Mouse (Mus musculus) limb, embryonic 11.5 days (tissue): ENCODE measurements around the gene Gm10570. TPM values are rescaled to one million over a fixed set of nuclear protein-coding genes. Genes with fewer than 3 reads are reported as not detected.

Experiments
- ATAC-seq: fragments of 200-750 bp; cut with Nextera tagmentation; 2 replicates; pipeline ENCODE4 v1.8.0; 2017; ENCODE audit warnings: low read depth; ENCODE audit not compliant: insufficient number of reproducible peaks, low FRiP score, low TSS enrichment
- DNase-seq: peaks from one replicate; pipeline ENCODE4 v3.0.0-alpha.2; 2015; ENCODE audit warnings: low spot score
- H3K27ac ChIP-seq: fragments of 300-500 bp; sonication (generic); replicated peaks from 2 replicates; pipeline ENCODE4 v1.5.1; 2014; ENCODE audit warnings: low read depth, mild to moderate bottlenecking, low read length
- H3K27me3 ChIP-seq: fragments of 300-500 bp; sonication (generic); 2 replicates; pipeline ENCODE4 v1.6.1; 2014; ENCODE audit warnings: mild to moderate bottlenecking, low read length, mixed read lengths; ENCODE audit not compliant: control insufficient read depth, insufficient read depth
- H3K36me3 ChIP-seq: fragments of 300-500 bp; sonication (generic); 2 replicates; pipeline ENCODE4 v1.6.1; 2014; ENCODE audit warnings: mild to moderate bottlenecking, low read length, moderate library complexity, mixed read lengths; ENCODE audit not compliant: control insufficient read depth, insufficient read depth
- H3K4me1 ChIP-seq: fragments of 300-500 bp; sonication (generic); 2 replicates; pipeline ENCODE4 v1.6.1; 2014; ENCODE audit warnings: low read length, mixed read lengths; ENCODE audit not compliant: control insufficient read depth, insufficient read depth
- H3K4me2 ChIP-seq: fragments of 300-500 bp; sonication (generic); 2 replicates; pipeline ENCODE4 v1.6.1; 2014; ENCODE audit warnings: low read depth, mild to moderate bottlenecking, moderate library complexity; ENCODE audit not compliant: severe bottlenecking
- H3K4me3 ChIP-seq: fragments of 300-500 bp; sonication (generic); 2 replicates; pipeline ENCODE4 v1.5.1; 2014; ENCODE audit warnings: low read depth, low read length
- H3K9ac ChIP-seq: fragments of 300-500 bp; sonication (generic); 2 replicates; pipeline ENCODE4 v1.6.1; 2014; ENCODE audit warnings: mild to moderate bottlenecking, low read length
- H3K9me3 ChIP-seq: fragments of 300-500 bp; sonication (generic); 2 replicates; pipeline ENCODE4 v1.6.1; 2016; ENCODE audit warnings: low read length; ENCODE audit not compliant: control insufficient read depth
- WGBS: fragments of 180-500 bp; shearing (Covaris S2); extraction: QIAGEN DNeasy Blood & Tissue Kit; methylation state at CpG from one replicate; pipeline ENCODE4 v1.1.7; 2014; 5-methylcytosine and 5-hydroxymethylcytosine counted together
- polyA plus RNA-seq: library from polyadenylated mRNA; unstranded; fragments of >200 nt; fragmentation: Nextera tagmentation; extraction: Ambion mirVana; gene quantifications from 2 replicates; pipeline ENCODE4 v1.2.1, GENCODE M21; 2014

Gene Gm10570
- polyA plus RNA-seq, 1 experiment from 2014 or later, result not detected

- no peak overlapping the region for H3K4me3 ChIP-seq
- 90% methylated on average over 2 of the region's 2 CpGs for WGBS
- no peaks in the 10 kb centered on the region for H3K27me3 ChIP-seq
- H3K4me1 ChIP-seq, result no peaks in the 10 kb centered on the region
- no peak overlapping the region for H3K9ac ChIP-seq
- ATAC-seq, result no peak
- DNase-seq, result no peak
- H3K36me3 ChIP-seq, result peaks cover 11% of the 10 kb centered on the region
- no peak overlapping the region for H3K27ac ChIP-seq
- H3K9me3 ChIP-seq, result no peaks in the 10 kb centered on the region
- H3K4me2 ChIP-seq, result no peak overlapping the region
Measured at GRCm38 (mm10) chr4:130325446-130325845, 17.0 kb upstream of the Gm10570 start.

- no peak overlapping the region for H3K4me3 ChIP-seq
- H3K9me3 ChIP-seq, result no peaks in the 10 kb centered on the region
- no peak overlapping the region for H3K9ac ChIP-seq
- peaks cover 11% of the 10 kb centered on the region for H3K36me3 ChIP-seq
- 85% methylated on average over 5 of the region's 5 CpGs for WGBS
- no peak overlapping the region for H3K27ac ChIP-seq
- no peaks in the 10 kb centered on the region for H3K27me3 ChIP-seq
- H3K4me2 ChIP-seq, result no peak overlapping the region
- no peaks in the 10 kb centered on the region for H3K4me1 ChIP-seq
- no peak for ATAC-seq
- DNase-seq, result no peak
Measured at GRCm38 (mm10) chr4:130323607-130324006, 15.1 kb upstream of the Gm10570 start.

- no peaks in the 10 kb centered on the region for H3K4me1 ChIP-seq
- no peak for ATAC-seq
- no peak overlapping the region for H3K4me2 ChIP-seq
- no peak overlapping the region for H3K4me3 ChIP-seq
- WGBS, result 81% methylated on average over 1 of the region's 1 CpGs
- H3K9me3 ChIP-seq, result no peaks in the 10 kb centered on the region
- no peak for DNase-seq
- peaks cover 11% of the 10 kb centered on the region for H3K36me3 ChIP-seq
- no peak overlapping the region for H3K27ac ChIP-seq
- no peak overlapping the region for H3K9ac ChIP-seq
- H3K27me3 ChIP-seq, result no peaks in the 10 kb centered on the region
Measured at GRCm38 (mm10) chr4:130323165-130323564, 14.7 kb upstream of the Gm10570 start.

GRCm38 (mm10) chr4:130322567-130322966, 14.1 kb upstream of the Gm10570 start:
- DNase-seq, result no peak
- no peak overlapping the region for H3K27ac ChIP-seq
- H3K4me1 ChIP-seq, result no peaks in the 10 kb centered on the region
- H3K4me3 ChIP-seq, result no peak overlapping the region
- H3K9me3 ChIP-seq, result no peaks in the 10 kb centered on the region
- no peak overlapping the region for H3K4me2 ChIP-seq
- H3K27me3 ChIP-seq, result no peaks in the 10 kb centered on the region
- WGBS, result 86% methylated on average over 7 of the region's 7 CpGs
- H3K36me3 ChIP-seq, result peaks cover 11% of the 10 kb centered on the region
- no peak overlapping the region for H3K9ac ChIP-seq
- no peak for ATAC-seq

GRCm38 (mm10) chr4:130321640-130322039, 13.2 kb upstream of the Gm10570 start:
- H3K27me3 ChIP-seq, result no peaks in the 10 kb centered on the region
- H3K9me3 ChIP-seq, result no peaks in the 10 kb centered on the region
- peaks cover 11% of the 10 kb centered on the region for H3K36me3 ChIP-seq
- H3K4me3 ChIP-seq, result no peak overlapping the region
- DNase-seq, result no peak
- 94% methylated on average over 7 of the region's 7 CpGs for WGBS
- ATAC-seq, result no peak
- no peaks in the 10 kb centered on the region for H3K4me1 ChIP-seq
- H3K27ac ChIP-seq, result no peak overlapping the region
- H3K9ac ChIP-seq, result no peak overlapping the region
- H3K4me2 ChIP-seq, result no peak overlapping the region

GRCm38 (mm10) chr4:130319564-130319963, 11.1 kb upstream of the Gm10570 start:
- no peak overlapping the region for H3K4me2 ChIP-seq
- H3K4me3 ChIP-seq, result no peak overlapping the region
- 85% methylated on average over 7 of the region's 7 CpGs for WGBS
- peaks cover 10% of the 10 kb centered on the region; the same call in 1 of the 2 replicates for H3K36me3 ChIP-seq
- H3K9me3 ChIP-seq, result no peaks in the 10 kb centered on the region
- no peak overlapping the region for H3K27ac ChIP-seq
- H3K27me3 ChIP-seq, result no peaks in the 10 kb centered on the region
- H3K9ac ChIP-seq, result no peak overlapping the region
- H3K4me1 ChIP-seq, result no peaks in the 10 kb centered on the region
- ATAC-seq (no peak), DNase-seq (no peak)

GRCm38 (mm10) chr4:130318122-130318521, 9.6 kb upstream of the Gm10570 start:
- peaks cover 10% of the 10 kb centered on the region; the same call in 1 of the 2 replicates for H3K36me3 ChIP-seq
- DNase-seq, result no peak
- WGBS, result 68% methylated on average over 3 of the region's 3 CpGs

GRCm38 (mm10) chr4:130316691-130317090, 8.2 kb upstream of the Gm10570 start:
- no peak overlapping the region for H3K27ac ChIP-seq

More at GRCm38 (mm10) chr4:130318122-130318521, 9.6 kb upstream of the Gm10570 start:
- H3K9ac ChIP-seq, result no peak overlapping the region
- no peak overlapping the region for H3K4me2 ChIP-seq
- H3K4me3 ChIP-seq, result no peak overlapping the region
- ATAC-seq, result no peak
- H3K9me3 ChIP-seq, result no peaks in the 10 kb centered on the region
- H3K27me3 ChIP-seq, result no peaks in the 10 kb centered on the region
- no peaks in the 10 kb centered on the region for H3K4me1 ChIP-seq
- H3K27ac ChIP-seq, result no peak overlapping the region

More at GRCm38 (mm10) chr4:130316691-130317090, 8.2 kb upstream of the Gm10570 start:
- no peak overlapping the region for H3K4me3 ChIP-seq
- H3K4me1 ChIP-seq, result no peaks in the 10 kb centered on the region
- H3K36me3 ChIP-seq, result peaks cover 7% of the 10 kb centered on the region; the same call in 1 of the 2 replicates
- ATAC-seq (no peak), DNase-seq (no peak)
- H3K9me3 ChIP-seq, result no peaks in the 10 kb centered on the region
- H3K4me2 ChIP-seq, result no peak overlapping the region
- no peaks in the 10 kb centered on the region for H3K27me3 ChIP-seq
- no peak overlapping the region for H3K9ac ChIP-seq
- 88% methylated on average over 10 of the region's 10 CpGs for WGBS
